Mouse (Mus musculus) ovary, adult 2 months (tissue): ENCODE results near the gene Ergic2. TPM values are rescaled to one million over a fixed set of nuclear protein-coding genes. Genes with fewer than 3 reads are reported as not detected.

ENCODE experiments used
- polyA plus RNA-seq: library from polyadenylated mRNA; depleted of rRNA; stranded (reverse); fragments of >200 nt; gene quantifications from 2 replicates; pipeline ENCODE4 v1.2.3, GENCODE M21; 2012; rRNA removed

Gene Ergic2
- polyA plus RNA-seq: 13.6 and 16.2 TPM in 2 replicates

GRCm38 (mm10) chr6:148211897-148212680 is at the start of gene Ergic2:
Gene Ergic2 (minus strand): TSS chr6:148212374.

Other genes with a start within 250 kb of the Ergic2 start
- 0.24 and 0.37 TPM in 2 replicates for gene Far2, start 165.1 kb downstream of the Ergic2 start, polyA plus RNA-seq
- gene Tmtc1, start 232.0 kb upstream of the Ergic2 start, polyA plus RNA-seq: 32.0 and 34.7 TPM in 2 replicates